Mouse (Mus musculus) kidney, adult 2 months (tissue): ENCODE measurements around the gene Ripply3.

Experiments used
- CTCF ChIP-seq: fragments of 200-500 bp; conservative IDR thresholded peaks from 2 replicates; pipeline ENCODE4 v1.5.1; 2011; ENCODE audit warnings: low read depth, mild to moderate bottlenecking, control low read depth, low read length, moderate library complexity, mixed read lengths; ENCODE audit not compliant: insufficient read depth, insufficient read length
- POLR2A ChIP-seq: fragments of 200-500 bp; IDR thresholded peaks from one replicate; pipeline ENCODE4 v1.6.1; 2011; ENCODE audit warnings: low read depth, low read length, control low read depth

GRCm38 (mm10) chr16:94347080-94347731 lies 19.0 kb downstream of the Ripply3 start:
- TF ChIP-seq POLR2A = no peak
- TF ChIP-seq CTCF = no peak
